Mouse (Mus musculus) T-cell, adult 2 months (primary cell): Measurements from ENCODE around the gene Fam129b.

Experiments used
- DNase-seq: peaks from one replicate; pipeline ENCODE4 v3.0.0; 2022; ENCODE audit warnings: low spot score

Gene Fam129b

GRCm38 (mm10) chr2:32891278-32891677, 15.4 kb downstream of the Fam129b start:
- DNase-seq: no peak

GRCm38 (mm10) chr2:32892490-32892889, 16.6 kb downstream of the Fam129b start:
- no peak for DNase-seq

GRCm38 (mm10) chr2:32894097-32894496, 18.2 kb downstream of the Fam129b start:
- DNase-seq: no peak

GRCm38 (mm10) chr2:32895606-32896106, 19.7 kb downstream of the Fam129b start:
- DNase-seq: no peak

GRCm38 (mm10) chr2:32896507-32897147, 20.7 kb downstream of the Fam129b start:
- DNase-seq: no peak

GRCm38 (mm10) chr2:32898983-32899382, 23.1 kb downstream of the Fam129b start:
- no peak for DNase-seq

- no peak for DNase-seq
Measured at GRCm38 (mm10) chr2:32902126-32902525, 26.2 kb downstream of the Fam129b start.

- DNase-seq: no peak
Measured at GRCm38 (mm10) chr2:32903470-32903869, 27.6 kb downstream of the Fam129b start.

- DNase-seq: no peak
Measured at GRCm38 (mm10) chr2:32904637-32905036, 28.7 kb downstream of the Fam129b start.

GRCm38 (mm10) chr2:32905297-32905696, 29.4 kb downstream of the Fam129b start:
- no peak for DNase-seq

GRCm38 (mm10) chr2:32907442-32907841, 31.5 kb downstream of the Fam129b start:
- no peak for DNase-seq

GRCm38 (mm10) chr2:32908272-32908671, 32.4 kb downstream of the Fam129b start:
- no peak for DNase-seq

GRCm38 (mm10) chr2:32908796-32909195, 32.9 kb downstream of the Fam129b start:
- no peak for DNase-seq

- no peak for DNase-seq
Measured at GRCm38 (mm10) chr2:32911639-32912182, 35.8 kb downstream of the Fam129b start.

GRCm38 (mm10) chr2:32912210-32912804, 36.4 kb downstream of the Fam129b start:
- peak; percentile 80 for DNase-seq

- no peak for DNase-seq
Measured at GRCm38 (mm10) chr2:32914362-32914761, 38.4 kb downstream of the Fam129b start.

- DNase-seq: no peak
Measured at GRCm38 (mm10) chr2:32914896-32915295, 39.0 kb downstream of the Fam129b start.

GRCm38 (mm10) chr2:32917526-32917925, 41.6 kb downstream of the Fam129b start:
- peak; percentile 80 for DNase-seq

GRCm38 (mm10) chr2:32918391-32918790, 42.5 kb downstream of the Fam129b start:
- DNase-seq: no peak

- DNase-seq: no peak
Measured at GRCm38 (mm10) chr2:32921235-32921634, 45.3 kb downstream of the Fam129b start.

- no peak for DNase-seq
Measured at GRCm38 (mm10) chr2:32921801-32922380, 46.0 kb downstream of the Fam129b start.

GRCm38 (mm10) chr2:32922564-32922963, 46.6 kb downstream of the Fam129b start:
- no peak for DNase-seq
